Mouse (Mus musculus) spleen, adult 2 months (tissue): ENCODE measurements around the gene Fras1. TPM values are rescaled to one million over a fixed set of nuclear protein-coding genes. Genes with fewer than 3 reads are reported as not detected.

ENCODE experiments used
- DNase-seq, 2 experiments: peaks; one replicate each; pipeline versions ENCODE4 v3.0.0 to v3.0.0-alpha.2; 2012 to 2021; ENCODE audit warnings: low spot score in 2 of 2, low read depth in 1 of 2
- H3K27ac ChIP-seq: fragments of 200-500 bp; 2 replicates; pipeline ENCODE4 v1.5.1; 2012; ENCODE audit warnings: low read length, inconsistent platforms; ENCODE audit not compliant: insufficient read depth
- H3K27me3 ChIP-seq: fragments of 200-500 bp; 2 replicates; pipeline ENCODE4 v1.6.1; 2012; ENCODE audit warnings: mild to moderate bottlenecking, moderate library complexity, low read length, inconsistent platforms; ENCODE audit not compliant: control insufficient read depth, insufficient read depth
- H3K36me3 ChIP-seq: fragments of 200-500 bp; 2 replicates; pipeline ENCODE4 v1.6.1; 2012; ENCODE audit warnings: mild to moderate bottlenecking, low read length, inconsistent platforms; ENCODE audit not compliant: control insufficient read depth, insufficient read depth
- H3K4me1 ChIP-seq: fragments of 200-500 bp; 2 replicates; pipeline ENCODE4 v1.6.1; 2011; ENCODE audit warnings: inconsistent platforms; ENCODE audit not compliant: control insufficient read depth, insufficient read depth, insufficient read length
- H3K4me3 ChIP-seq: fragments of 200-500 bp; 2 replicates; pipeline ENCODE4 v1.5.1; 2011; ENCODE audit warnings: mild to moderate bottlenecking, inconsistent platforms; ENCODE audit not compliant: insufficient read depth, insufficient read length; ENCODE audit errors: extremely low read depth
- CTCF ChIP-seq: fragments of 200-500 bp; IDR thresholded peaks from 2 replicates; pipeline ENCODE4 v1.5.1; 2011; ENCODE audit warnings: mild to moderate bottlenecking, inconsistent platforms; ENCODE audit not compliant: insufficient read depth, insufficient read length, insufficient replicate concordance; ENCODE audit errors: extremely low read depth
- POLR2A ChIP-seq: fragments of 200-500 bp; IDR thresholded peaks from 2 replicates; pipeline ENCODE4 v1.6.1; 2011; ENCODE audit warnings: low read depth, low read length, inconsistent platforms
- WGBS: fragments of 180-500 bp; shearing (Covaris S2); methylation state at CpG from one replicate; pipeline ENCODE4 v1.1.7; 2018; 5-methylcytosine and 5-hydroxymethylcytosine counted together
- polyA plus RNA-seq: library from polyadenylated mRNA; depleted of rRNA; stranded (reverse); fragments of >200 nt; gene quantifications from 2 replicates; pipeline ENCODE4 v1.2.3, GENCODE M21; 2012; rRNA removed

The Fras1 gene
- polyA plus RNA-seq, 1 experiment: 1.2 TPM

DNA sequence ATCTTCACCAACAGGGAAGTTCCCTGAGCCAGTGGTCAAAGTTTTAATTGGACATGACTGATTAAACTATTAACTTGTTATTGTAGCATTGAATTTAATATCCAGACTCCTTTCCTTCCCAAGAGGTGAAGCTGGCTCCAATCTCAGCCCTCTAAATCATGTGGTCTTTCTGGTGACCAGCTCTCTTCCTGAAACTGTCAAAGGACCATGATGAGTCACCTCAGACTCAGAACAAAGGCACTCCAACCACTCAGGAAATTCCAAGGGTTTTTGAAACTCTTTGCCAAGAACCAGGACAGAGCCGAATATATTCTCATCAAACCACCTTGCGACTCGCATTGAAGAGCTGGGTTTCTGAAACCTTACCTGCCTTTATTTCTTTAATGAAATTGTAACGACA lies 430.5 kb downstream of the Fras1 start:
- H3K4me1 ChIP-seq: no peaks in the 10 kb centered on the region
- H3K36me3 ChIP-seq: no peaks in the 10 kb centered on the region
- no peak overlapping the region for H3K27ac ChIP-seq
- TF ChIP-seq CTCF (no peak), POLR2A (no peak)
- H3K4me3 ChIP-seq: no peak overlapping the region
- no peak for DNase-seq
- 64% methylated on average over 4 of the region's 4 CpGs for WGBS
- no peaks in the 10 kb centered on the region for H3K27me3 ChIP-seq

DNA sequence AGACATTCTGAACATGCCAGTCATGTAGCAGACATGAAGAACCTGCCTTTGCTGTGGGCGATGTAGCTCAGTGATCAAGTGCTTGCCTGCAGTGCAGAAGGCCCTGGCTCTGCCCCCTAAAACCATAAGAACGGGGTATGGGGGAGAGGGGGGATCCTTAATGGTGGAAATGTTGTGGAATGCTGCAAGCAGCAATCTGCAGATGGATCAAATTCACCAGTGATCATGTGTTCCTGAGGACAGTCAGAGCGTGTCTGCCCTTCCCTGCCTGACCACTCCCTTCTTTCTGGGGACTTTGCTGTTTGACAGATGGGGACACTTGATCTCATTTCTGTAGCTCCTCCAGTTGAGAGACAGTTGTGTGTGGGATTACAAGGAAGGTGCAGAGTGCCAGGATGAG lies 431.1 kb downstream of the Fras1 start:
- DNase-seq: no peak
- 83% methylated on average over 3 of the region's 3 CpGs for WGBS
- H3K27me3 ChIP-seq: no peaks in the 10 kb centered on the region
- H3K27ac ChIP-seq: no peak overlapping the region
- H3K4me3 ChIP-seq: no peak overlapping the region
- H3K4me1 ChIP-seq: no peaks in the 10 kb centered on the region
- H3K36me3 ChIP-seq: no peaks in the 10 kb centered on the region
- TF ChIP-seq POLR2A (no peak), CTCF (no peak)

DNA sequence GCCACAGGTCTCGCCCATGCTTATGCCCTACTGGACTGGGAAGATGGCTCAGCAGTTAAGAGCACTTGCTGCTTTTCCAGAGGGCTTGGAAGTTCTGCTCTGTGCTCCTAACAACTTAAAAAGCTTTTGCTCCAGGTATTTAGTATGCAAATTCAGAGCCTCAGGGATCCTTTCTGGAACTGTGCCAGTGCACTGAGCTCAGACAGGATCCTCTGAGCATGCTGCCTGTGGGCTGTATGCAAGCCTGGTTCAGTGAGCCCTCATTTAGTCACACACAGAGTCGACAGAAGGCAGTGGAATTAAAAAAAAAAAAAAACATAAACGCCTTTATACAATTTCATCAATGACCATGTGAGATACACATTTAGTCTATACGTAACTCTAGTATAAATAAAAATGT lies 436.9 kb downstream of the Fras1 start:
- Histone ChIP-seq H3K27ac (no peak overlapping the region), H3K36me3 (no peaks in the 10 kb centered on the region), H3K4me3 (no peak overlapping the region), H3K4me1 (no peaks in the 10 kb centered on the region), H3K27me3 (no peaks in the 10 kb centered on the region)
- DNase-seq: no peak
- TF ChIP-seq CTCF (no peak), POLR2A (no peak)
- WGBS: 85% methylated on average over 4 of the region's 4 CpGs

DNA sequence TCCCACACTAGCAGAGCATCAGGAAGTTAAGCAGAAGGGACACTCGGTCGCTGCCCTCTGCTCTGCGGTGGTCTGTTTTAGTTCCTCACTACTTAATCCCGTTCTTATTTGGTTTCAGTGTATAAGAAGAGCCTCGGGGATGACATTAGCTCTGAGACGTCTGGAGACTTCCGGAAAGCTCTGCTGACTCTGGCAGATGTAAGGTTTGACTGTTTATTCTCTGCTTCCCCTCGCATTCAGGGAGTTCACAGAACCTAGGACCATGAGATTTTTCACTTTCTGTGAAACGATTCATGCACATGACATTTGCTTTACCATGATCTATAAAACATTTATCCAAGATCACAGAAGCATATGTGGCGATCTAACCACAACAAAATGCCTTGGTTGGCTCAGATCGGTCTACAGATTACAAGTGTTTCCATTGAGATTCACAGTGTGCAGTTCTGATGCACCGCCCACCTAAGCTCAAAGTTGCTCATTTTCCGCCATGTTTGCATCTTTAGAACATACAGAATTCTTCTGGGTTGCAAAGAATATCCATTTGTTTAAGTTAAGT lies 451.1 kb downstream of the Fras1 start:
- H3K27ac ChIP-seq: no peak overlapping the region
- H3K36me3 ChIP-seq: no peaks in the 10 kb centered on the region
- TF ChIP-seq POLR2A (no peak), CTCF (no peak)
- WGBS: 76% methylated on average over 13 of the region's 13 CpGs
- no peak overlapping the region for H3K4me3 ChIP-seq
- DNase-seq: no peak
- no peaks in the 10 kb centered on the region for H3K4me1 ChIP-seq
- H3K27me3 ChIP-seq: no peaks in the 10 kb centered on the region

DNA sequence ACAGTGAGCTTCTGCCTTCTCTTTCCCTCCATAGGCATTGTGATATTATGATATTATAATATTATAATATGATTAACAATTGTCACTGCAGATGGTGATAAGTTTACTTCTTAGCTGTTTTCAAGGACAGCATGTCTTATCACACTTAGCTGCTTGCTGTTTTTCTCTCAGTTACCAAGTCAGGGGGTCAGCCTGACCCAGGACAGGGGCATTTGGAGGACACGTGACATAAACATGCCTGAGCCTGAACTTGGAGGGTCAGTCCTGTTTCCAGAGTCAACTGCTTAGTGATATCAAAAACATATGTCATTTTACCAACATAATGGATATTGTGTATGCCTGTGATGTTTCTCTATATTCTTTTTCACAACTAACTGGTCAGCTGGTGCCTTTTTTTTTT lies 453.4 kb downstream of the Fras1 start:
- no peak overlapping the region for H3K4me3 ChIP-seq
- no peaks in the 10 kb centered on the region for H3K36me3 ChIP-seq
- no peaks in the 10 kb centered on the region for H3K27me3 ChIP-seq
- no peaks in the 10 kb centered on the region for H3K4me1 ChIP-seq
- no peak for TF ChIP-seq POLR2A
- TF ChIP-seq CTCF: no peak
- 85% methylated on average over 1 of the region's 1 CpGs for WGBS
- DNase-seq: no peak
- H3K27ac ChIP-seq: no peak overlapping the region

Other genes with a start within 250 kb of the Fras1 start
- gene Cnot6l, start 209.8 kb upstream of the Fras1 start, polyA plus RNA-seq: 9.0 and 11.6 TPM in 2 replicates
- gene Mrpl1, start 164.5 kb upstream of the Fras1 start, polyA plus RNA-seq: 1.0 and 1.1 TPM in 2 replicates